21 mouse cellular contexts compared by ENCODE assay signal in the genomic region with DNA sequence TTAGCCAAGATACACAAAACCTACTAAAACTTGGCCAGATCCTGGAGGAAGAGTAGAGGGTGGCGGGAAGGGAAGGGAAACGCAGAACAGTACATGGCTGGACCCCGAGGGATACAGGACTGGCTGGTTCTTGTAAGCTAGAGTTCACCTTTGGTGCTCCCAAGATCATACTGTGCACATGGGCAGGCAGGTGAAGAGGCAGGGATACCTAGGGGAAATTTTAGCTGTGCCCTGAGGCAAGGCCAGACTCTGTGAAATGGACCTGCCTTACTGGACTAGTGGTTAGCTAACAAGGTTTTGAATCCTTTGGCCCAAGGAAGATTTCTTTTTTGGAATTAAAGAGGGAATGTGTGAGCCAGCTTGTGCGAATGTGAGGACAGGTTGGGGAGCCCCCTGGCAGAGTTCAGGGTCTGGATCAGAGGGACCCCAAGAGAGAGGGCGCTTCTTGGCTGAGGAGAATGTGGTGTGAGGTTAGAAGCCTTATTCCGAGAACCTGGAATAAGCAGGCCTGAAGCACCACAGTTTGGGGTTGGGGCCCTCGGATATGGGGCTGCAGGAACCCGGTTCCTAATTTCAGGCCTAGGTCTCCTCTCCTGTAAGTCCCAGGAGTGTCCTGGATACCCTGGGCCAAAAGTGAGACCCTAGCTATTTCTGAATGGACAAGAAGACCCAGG. TPM values are rescaled to one million over a fixed set of nuclear protein-coding genes. Genes with fewer than 3 reads are reported as not detected.
A peak's percentile ranks its signal among the peaks of the same experiment; 100 is the strongest.
DNase-seq lines count a peak whose midpoint lies in the region; ATAC-seq and TF ChIP-seq lines count a peak whose summit lies in the region.
"Had no signal": no experiment of that assay in that cellular context is flagged by ENCODE, and none has a peak within 500 bp of the region (broad histone marks: within the 10 kb centered on the region; RNA-seq: fewer than 3 reads in every experiment).

No protein-coding gene starts in this region.

- ATAC-seq in heart, embryonic 15.5 days (replicated peaks; ENCODE audit: insufficient number of reproducible peaks, insufficient read depth, low FRiP score, low read depth), result no peak
- ATAC-seq in lung, embryonic 16.5 days (ENCODE audit: low read depth), result no peak
- ATAC-seq in limb, embryonic 14.5 days (ENCODE audit: low FRiP score, low read depth), result no peak

- no peak overlapping the region for H3K27ac ChIP-seq in heart, embryonic 15.5 days
- H3K27ac ChIP-seq in lung, embryonic 16.5 days (ENCODE audit: low read length), result peak overlapping the region; percentile 92
- no peak overlapping the region for H3K27ac ChIP-seq in embryonic facial prominence, embryonic 10.5 days (replicated peaks)
- H3K27ac ChIP-seq in limb, embryonic 14.5 days (replicated peaks; ENCODE audit: low read depth, low read length), result peak overlapping the region; percentile 93
- H3K27ac ChIP-seq: kidney, postnatal 0 days had no signal

- no peaks in the 10 kb centered on the region for H3K9me3 ChIP-seq in heart, embryonic 15.5 days (replicated peaks)
- no peaks in the 10 kb centered on the region for H3K9me3 ChIP-seq in lung, embryonic 16.5 days (ENCODE audit: control insufficient read depth, low read length)
- H3K9me3 ChIP-seq in embryonic facial prominence, embryonic 10.5 days, result no peaks in the 10 kb centered on the region
- no peaks in the 10 kb centered on the region for H3K9me3 ChIP-seq in limb, embryonic 14.5 days (ENCODE audit: control insufficient read depth, low read length)
- H3K9me3 ChIP-seq: G1E had no signal

- intact Hi-C loops in heart, postnatal 36 days (cut with DNase I), result no loop called here

- H3K4me1 ChIP-seq in heart, embryonic 15.5 days (replicated peaks), result peaks cover 18% of the 10 kb centered on the region
- H3K4me1 ChIP-seq in lung, embryonic 16.5 days (replicated peaks; ENCODE audit: control insufficient read depth, insufficient read depth, low read length), result peaks cover 12% of the 10 kb centered on the region; the same call in 1 of the 2 replicates
- peaks cover 45% of the 10 kb centered on the region for H3K4me1 ChIP-seq in embryonic facial prominence, embryonic 10.5 days
- H3K4me1 ChIP-seq in limb, embryonic 14.5 days (ENCODE audit: control insufficient read depth, insufficient read depth, low read length), result peaks cover 27% of the 10 kb centered on the region

- peak overlapping the region; percentile 35; the same call in 1 of the 2 replicates for H3K4me3 ChIP-seq in heart, embryonic 15.5 days
- peak overlapping the region; percentile 63 for H3K4me3 ChIP-seq in lung, embryonic 16.5 days (ENCODE audit: low read length)
- no peak overlapping the region for H3K4me3 ChIP-seq in embryonic facial prominence, embryonic 10.5 days
- peak overlapping the region; percentile 59 for H3K4me3 ChIP-seq in limb, embryonic 14.5 days (replicated peaks; ENCODE audit: low read length)

- no peak overlapping the region for H3K9ac ChIP-seq in heart, embryonic 15.5 days
- peak overlapping the region; percentile 87 for H3K9ac ChIP-seq in lung, embryonic 16.5 days (ENCODE audit: low read length)
- peak overlapping the region; percentile 92 for H3K9ac ChIP-seq in limb, embryonic 14.5 days (ENCODE audit: low read depth, low read length, severe bottlenecking)

- H3K27me3 ChIP-seq in heart, embryonic 15.5 days, result peaks cover 96% of the 10 kb centered on the region
- H3K27me3 ChIP-seq in lung, embryonic 16.5 days (ENCODE audit: control insufficient read depth, insufficient read depth, low read depth, low read length), result peaks cover 54% of the 10 kb centered on the region
- H3K27me3 ChIP-seq in embryonic facial prominence, embryonic 10.5 days (replicated peaks; ENCODE audit: low read depth, poor library complexity, severe bottlenecking), result peaks cover 100% of the 10 kb centered on the region
- H3K27me3 ChIP-seq in limb, embryonic 14.5 days (ENCODE audit: control insufficient read depth, insufficient read depth, low read length), result peaks cover 49% of the 10 kb centered on the region

- TF ChIP-seq POLR2A in limb, embryonic 14.5 days (IDR thresholded peaks at IDR 0.05; ENCODE audit: borderline replicate concordance, extremely low read depth, insufficient read depth, insufficient read length), result no peak

- DNase-seq in heart, postnatal 36 days, result no peak
- no peak for DNase-seq in lung, adult 18-20 months
- peak; percentile 44 for DNase-seq in embryonic facial prominence, embryonic 10.5 days (ENCODE audit: low spot score)
- DNase-seq in limb, embryonic 14.5 days (ENCODE audit: low spot score), result no peak
- DNase-seq in cerebellum, postnatal 10 days, result no peak
- DNase-seq in kidney, postnatal 36 days, result no peak
- DNase-seq: adrenal gland, postnatal 10 days; cerebellum, adult 8-10 months; gastrocnemius, postnatal 25 days; thymus, adult 2 months had no signal

- no peaks in the 10 kb centered on the region for H3K36me3 ChIP-seq in heart, embryonic 15.5 days
- H3K36me3 ChIP-seq in lung, embryonic 16.5 days (ENCODE audit: control insufficient read depth, insufficient read depth, low read length), result 0 out of 2 replicates have a peak, but pooled peaks cover 2% of the 10 kb centered on the region
- H3K36me3 ChIP-seq in embryonic facial prominence, embryonic 10.5 days (replicated peaks), result no peaks in the 10 kb centered on the region
- H3K36me3 ChIP-seq in limb, embryonic 14.5 days (ENCODE audit: control insufficient read depth, insufficient read depth, low read length), result no peaks in the 10 kb centered on the region; the same call in 1 of the 2 replicates
- H3K36me3 ChIP-seq: G1E had no signal

- peak overlapping the region; percentile 4; the same call in 1 of the 2 replicates for H3K4me2 ChIP-seq in heart, embryonic 15.5 days
- H3K4me2 ChIP-seq in lung, embryonic 16.5 days (ENCODE audit: low read depth, low read length), result peak overlapping the region; percentile 69
- H3K4me2 ChIP-seq in limb, embryonic 14.5 days (replicated peaks; ENCODE audit: low read depth, low read length, severe bottlenecking), result peak overlapping the region; percentile 73

- 41% methylated on average over 8 of the region's 8 CpGs for WGBS in heart, embryonic 15.5 days
- WGBS in lung, embryonic 16.5 days, result 29% methylated on average over 8 of the region's 8 CpGs
- 7% methylated on average over 8 of the region's 8 CpGs for WGBS in embryonic facial prominence, embryonic 10.5 days
- WGBS in limb, embryonic 14.5 days, result 30% methylated on average over 8 of the region's 8 CpGs

RNA-seq across cellular contexts. Expression of a gene that starts 3.0 kb away (rescaled TPM):
- 1.6 and 4.4 TPM in 2 replicates for polyA plus RNA-seq in heart, embryonic 15.5 days (2015; fragmentation: Nextera tagmentation; extraction: Ambion mirVana)
- total RNA-seq in heart, postnatal 36 days (2021), result not detected
- 61.4 and 70.5 TPM in 2 replicates for polyA plus RNA-seq in lung, embryonic 16.5 days (2015; fragmentation: Nextera tagmentation; extraction: Ambion mirVana)
- polyA plus RNA-seq in embryonic facial prominence, embryonic 10.5 days (2016; fragmentation: Nextera tagmentation; extraction: Ambion mirVana), result 1.0 and 1.4 TPM in 2 replicates
- 37.5 and 52.7 TPM in 2 replicates for polyA plus RNA-seq in limb, embryonic 14.5 days (2012; rRNA removed)
- 15.5 and 20.0 TPM in 2 replicates for polyA plus RNA-seq in limb, embryonic 14.5 days (2014; fragmentation: Nextera tagmentation; extraction: Ambion mirVana)
- total RNA-seq: G1E; neutrophil, adult 5-6 weeks had no signal
- polyA plus RNA-seq: G1E had no signal

RNA-seq across cellular contexts. Expression of a gene that starts 39.1 kb away (rescaled TPM):
- polyA plus RNA-seq in heart, embryonic 15.5 days (2015; fragmentation: Nextera tagmentation; extraction: Ambion mirVana), result not detected in 2 replicates
- total RNA-seq in heart, postnatal 36 days (2021), result not detected
- polyA plus RNA-seq in lung, embryonic 16.5 days (2015; fragmentation: Nextera tagmentation; extraction: Ambion mirVana), result not detected in 2 replicates
- not detected in 2 replicates for polyA plus RNA-seq in embryonic facial prominence, embryonic 10.5 days (2016; fragmentation: Nextera tagmentation; extraction: Ambion mirVana)
- not detected in 2 replicates for polyA plus RNA-seq in limb, embryonic 14.5 days (2012; rRNA removed)
- polyA plus RNA-seq in limb, embryonic 14.5 days (2014; fragmentation: Nextera tagmentation; extraction: Ambion mirVana), result not detected in 2 replicates
- total RNA-seq: adrenal gland, postnatal 10 days; G1E; gastrocnemius, postnatal 25 days; layer of hippocampus, adult 8-10 months; left cerebral cortex, adult 8-10 months; neutrophil, adult 5-6 weeks had no signal
- polyA plus RNA-seq: embryonic facial prominence, embryonic 11.5 days; G1E; heart, postnatal 0 days; kidney, postnatal 0 days; liver, embryonic 11.5 days; small intestine, adult 2 months; thymus, adult 2 months had no signal

RNA-seq across cellular contexts. Expression of a gene that starts 56.8 kb away (rescaled TPM):
- 2.6 and 5.3 TPM in 2 replicates for polyA plus RNA-seq in heart, embryonic 15.5 days (2015; fragmentation: Nextera tagmentation; extraction: Ambion mirVana)
- total RNA-seq in heart, postnatal 36 days (2021), result 1 to 10 TPM; 6.2 to 6.9 TPM
- polyA plus RNA-seq in lung, embryonic 16.5 days (2015; fragmentation: Nextera tagmentation; extraction: Ambion mirVana), result 24.6 and 25.1 TPM in 2 replicates
- polyA plus RNA-seq in embryonic facial prominence, embryonic 10.5 days (2016; fragmentation: Nextera tagmentation; extraction: Ambion mirVana), result 9.9 and 10.9 TPM in 2 replicates
- polyA plus RNA-seq in limb, embryonic 14.5 days (2012; rRNA removed), result 31.7 and 39.1 TPM in 2 replicates
- 6.5 and 9.3 TPM in 2 replicates for polyA plus RNA-seq in limb, embryonic 14.5 days (2014; fragmentation: Nextera tagmentation; extraction: Ambion mirVana)

Comparison
In these comparisons a context has a peak if more than half of its experiments do, and no peak if none do; other contexts are left out.
1. H3K27ac ChIP-seq: peak in lung, embryonic 16.5 days (single experiment) and limb, embryonic 14.5 days (single experiment); none in heart, embryonic 15.5 days (single experiment) and embryonic facial prominence, embryonic 10.5 days (single experiment).
2. H3K4me2 ChIP-seq: peak in every context shown above with its lines; median percentile 73 in limb, embryonic 14.5 days; 69 in lung, embryonic 16.5 days; 4 in heart, embryonic 15.5 days.